Mouse (Mus musculus) forebrain, postnatal 0 days (tissue): ENCODE results near the gene Tnfaip1. TPM values are rescaled to one million over a fixed set of nuclear protein-coding genes. Genes with fewer than 3 reads are reported as not detected.

ENCODE experiments used
- ATAC-seq: fragments of 200-750 bp; cut with Nextera tagmentation; 2 replicates; pipeline ENCODE4 v1.8.0; 2017; ENCODE audit warnings: mild to moderate bottlenecking, moderate library complexity
- DNase-seq: peaks from one replicate; pipeline ENCODE4 v3.0.0-alpha.2; 2015
- H3K27ac ChIP-seq: fragments of 300-500 bp; sonication (generic); 2 replicates; pipeline ENCODE4 v1.5.1; 2014; ENCODE audit warnings: low read depth, mild to moderate bottlenecking, antibody characterized with exemption, low read length, moderate library complexity, mixed read lengths
- H3K27me3 ChIP-seq: fragments of 300-500 bp; sonication (generic); 2 replicates; pipeline ENCODE4 v1.6.1; 2014; ENCODE audit warnings: mild to moderate bottlenecking, low read length, mixed read lengths; ENCODE audit not compliant: insufficient read depth
- H3K36me3 ChIP-seq: fragments of 300-500 bp; sonication (generic); 2 replicates; pipeline ENCODE4 v1.6.1; 2014; ENCODE audit warnings: mild to moderate bottlenecking, moderate library complexity; ENCODE audit not compliant: insufficient read depth
- H3K4me1 ChIP-seq: fragments of 300-500 bp; sonication (generic); 2 replicates; pipeline ENCODE4 v1.6.1; 2014; ENCODE audit warnings: antibody characterized with exemption; ENCODE audit not compliant: insufficient read depth
- H3K4me2 ChIP-seq: fragments of 300-500 bp; sonication (generic); 2 replicates; pipeline ENCODE4 v1.6.1; 2014; ENCODE audit warnings: low read depth, mild to moderate bottlenecking, moderate library complexity
- H3K4me3 ChIP-seq: fragments of 300-500 bp; sonication (generic); 2 replicates; pipeline ENCODE4 v1.5.1; 2014; ENCODE audit warnings: low read depth, low read length, mixed read lengths
- H3K9ac ChIP-seq: fragments of 300-500 bp; sonication (generic); 2 replicates; pipeline ENCODE4 v1.6.1; 2014; ENCODE audit warnings: mild to moderate bottlenecking
- H3K9me3 ChIP-seq: fragments of 300-500 bp; sonication (generic); 2 replicates; pipeline ENCODE4 v1.6.1; 2016; ENCODE audit warnings: low read length
- CTCF ChIP-seq: sonication (generic); IDR thresholded peaks from 2 replicates; pipeline ENCODE4 v1.5.1; 2016; ENCODE audit warnings: antibody characterized with exemption, control low read depth, low read depth
- WGBS: fragments of 180-500 bp; shearing (Covaris S2); extraction: QIAGEN DNeasy Blood & Tissue Kit; methylation state at CpG from one replicate; pipeline ENCODE4 v1.1.7; 2014; 5-methylcytosine and 5-hydroxymethylcytosine counted together
- polyA plus RNA-seq: library from polyadenylated mRNA; unstranded; fragments of >200 nt; fragmentation: Nextera tagmentation; extraction: Ambion mirVana; gene quantifications from 2 replicates; pipeline ENCODE4 v1.2.1, GENCODE M21; 2015
- total RNA-seq: library from RNA; depleted of rRNA; stranded (reverse); fragments of >200 nt; gene quantifications from 2 replicates; pipeline ENCODE4 v1.2.3, GENCODE M21; 2014

The Tnfaip1 gene
- total and polyA plus RNA-seq, 2 experiments from 2014 or later = 42.7 to 66.3 TPM

DNA sequence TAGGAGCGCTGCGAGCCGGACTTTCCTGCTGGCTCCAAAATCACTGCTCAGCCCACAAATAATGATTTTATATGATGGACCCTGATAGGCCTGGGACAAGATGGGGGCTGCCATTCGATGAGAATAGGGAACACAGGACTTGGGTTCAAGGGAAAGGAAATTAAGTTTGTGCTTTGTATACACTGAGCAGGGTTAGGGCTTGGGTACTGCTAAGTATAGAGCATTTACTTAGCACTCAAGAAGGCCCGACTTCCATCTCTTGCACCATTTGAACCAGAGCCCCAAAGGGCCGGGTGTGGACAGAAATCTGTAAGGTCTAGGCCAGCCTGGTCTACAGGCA is 14.9 kb upstream of the Tnfaip1 start:
- 34% methylated on average over 6 of the region's 6 CpGs for WGBS
- TF ChIP-seq CTCF = no peak

DNA sequence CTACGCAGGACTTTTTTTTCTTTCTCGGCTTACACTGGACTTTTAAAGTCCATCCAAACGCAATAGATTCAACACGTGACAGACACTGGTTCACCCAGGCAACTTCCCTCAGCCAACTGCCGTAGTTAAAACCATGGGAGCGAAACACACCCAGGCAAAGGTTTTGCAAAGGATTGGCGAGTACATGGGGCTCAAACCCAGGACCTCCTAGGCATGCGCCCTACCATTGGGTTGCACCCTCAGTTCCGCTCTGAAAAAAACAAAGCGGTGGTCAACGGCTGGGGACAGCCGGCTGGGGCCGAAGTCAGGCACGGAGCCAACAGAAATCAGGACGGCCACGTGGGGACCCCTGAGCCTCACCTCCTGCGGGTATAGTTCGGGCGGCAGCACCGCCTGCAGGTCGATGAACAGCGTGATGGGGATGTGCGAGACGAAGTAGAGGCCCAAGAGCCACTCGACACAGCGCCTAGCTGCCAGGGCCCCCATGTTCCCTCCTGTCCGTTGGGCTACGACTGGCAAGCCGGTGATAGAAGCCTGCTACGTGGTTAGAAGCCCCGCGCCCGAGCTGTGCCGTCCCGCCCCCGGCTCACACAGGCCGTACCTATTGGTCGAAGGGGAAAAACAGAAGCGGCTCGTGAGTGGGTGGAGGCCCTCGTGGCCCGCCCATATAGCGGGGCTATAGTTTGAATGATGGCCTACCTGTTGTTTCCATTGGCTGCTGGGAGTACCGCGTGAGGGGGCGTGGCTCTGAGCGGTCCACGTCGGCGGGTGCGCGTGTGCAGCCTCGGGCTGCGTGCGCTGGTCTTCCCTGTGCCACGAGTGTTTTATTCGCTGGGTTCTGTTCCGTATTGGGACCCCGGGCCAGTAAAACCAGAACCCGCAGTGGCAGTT is 14.3 kb upstream of the Tnfaip1 start, which contains the start of gene Tmem97:
Gene Tmem97, minus strand, starts transcription at position 610 of the 891 bp plus-strand sequence.
- under 1% methylated on average over 60 of the region's 60 CpGs for WGBS
- DNase-seq = peak; percentile 98
- peak within 1 kb of the TSS; percentile 75 for H3K27ac ChIP-seq
- H3K4me3 ChIP-seq = peak within 1 kb of the TSS; percentile 59
- no peaks in the 10 kb centered on the region for H3K27me3 ChIP-seq
- peak; percentile 100 for ATAC-seq
- H3K36me3 ChIP-seq = no peaks in the 10 kb centered on the region
- H3K4me1 ChIP-seq = peaks cover 9% of the 10 kb centered on the region; the same call in 1 of the 2 replicates
- H3K9ac ChIP-seq = peak within 1 kb of the TSS; percentile 67
- peak within 1 kb of the TSS; percentile 69 for H3K4me2 ChIP-seq
- peak; percentile 48 for TF ChIP-seq CTCF
- no peaks in the 10 kb centered on the region for H3K9me3 ChIP-seq

More for the DNA sequence above, 14.9 kb upstream of the Tnfaip1 start:
- DNase-seq (no peak), ATAC-seq (peak; percentile 12)
- H3K36me3 ChIP-seq = no peaks in the 10 kb centered on the region
- H3K4me3 ChIP-seq = peak overlapping the region; percentile 59
- no peaks in the 10 kb centered on the region for H3K27me3 ChIP-seq
- peak overlapping the region; percentile 69 for H3K4me2 ChIP-seq
- peak overlapping the region; percentile 75 for H3K27ac ChIP-seq
- H3K9me3 ChIP-seq = no peaks in the 10 kb centered on the region
- peak overlapping the region; percentile 47 for H3K9ac ChIP-seq
- peaks cover 9% of the 10 kb centered on the region; the same call in 1 of the 2 replicates for H3K4me1 ChIP-seq

DNA sequence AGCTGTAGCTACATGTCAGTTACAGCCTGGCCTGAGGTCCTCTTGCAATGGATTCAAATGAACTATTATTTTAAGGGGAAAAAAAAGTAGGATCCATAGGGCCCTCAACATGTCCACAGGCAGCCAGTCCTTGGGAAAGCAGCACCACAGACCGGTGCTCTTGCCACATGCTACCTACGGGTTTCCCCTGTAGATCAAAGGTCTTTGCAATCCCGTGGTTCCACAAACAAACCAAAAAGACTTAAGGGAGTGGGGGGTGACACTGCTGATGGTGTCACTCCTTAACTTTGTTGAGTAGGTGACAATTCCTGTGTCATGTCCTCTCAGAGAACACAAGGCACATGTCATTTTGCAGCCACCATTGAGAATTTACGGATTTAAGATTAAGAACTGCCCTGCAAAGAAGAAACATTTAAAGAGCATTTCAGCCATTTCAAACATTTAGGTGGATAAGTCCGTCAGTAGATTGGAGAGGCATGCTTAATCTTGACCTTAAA is 13.4 kb upstream of the Tnfaip1 start:
- peak overlapping the region; percentile 67; the same call in 1 of the 2 replicates for H3K9ac ChIP-seq
- no peaks in the 10 kb centered on the region for H3K27me3 ChIP-seq
- WGBS = 17% methylated on average over 5 of the region's 5 CpGs
- H3K4me3 ChIP-seq = peak overlapping the region; percentile 59
- H3K9me3 ChIP-seq = no peaks in the 10 kb centered on the region
- no peak for TF ChIP-seq CTCF
- no peak overlapping the region for H3K27ac ChIP-seq
- ATAC-seq (no peak), DNase-seq (peak; percentile 13)
- peaks cover 9% of the 10 kb centered on the region; the same call in 1 of the 2 replicates for H3K4me1 ChIP-seq
- peak overlapping the region; percentile 69 for H3K4me2 ChIP-seq
- no peaks in the 10 kb centered on the region for H3K36me3 ChIP-seq

DNA sequence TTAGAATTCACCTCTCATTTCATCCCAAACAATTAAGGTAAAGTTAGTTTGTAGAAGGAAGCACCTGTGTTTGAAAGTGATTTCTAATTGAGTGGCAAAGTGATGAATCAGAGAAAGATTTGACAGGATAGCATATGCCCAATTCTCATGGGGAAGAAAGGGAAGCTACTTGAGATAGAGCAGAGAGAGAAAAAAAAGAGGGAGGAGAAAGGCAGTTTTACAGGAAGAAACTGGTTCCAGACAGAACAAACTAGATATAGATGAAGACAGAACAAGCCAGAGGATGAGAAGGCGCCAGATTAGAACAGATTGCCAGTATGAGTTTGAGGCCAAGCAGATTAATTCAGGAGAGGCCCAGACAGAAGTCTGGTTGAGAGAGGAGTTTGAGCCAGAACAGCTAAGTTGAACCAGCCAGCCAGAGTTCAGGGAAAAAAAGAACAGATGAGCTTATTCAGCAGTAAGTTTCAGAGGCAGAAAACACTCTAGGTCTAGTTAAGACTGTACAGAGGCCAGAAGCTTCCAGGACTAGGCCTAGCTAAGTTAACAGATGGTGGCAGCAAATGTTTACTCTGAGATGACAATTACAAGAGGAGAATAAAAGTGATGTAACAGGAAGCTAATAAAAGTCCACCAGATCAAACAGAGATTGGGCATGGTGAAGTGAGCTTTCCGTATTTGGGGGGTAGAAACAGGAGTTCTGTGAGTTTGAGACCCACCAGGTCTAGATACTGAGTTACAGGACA is 11.8 kb upstream of the Tnfaip1 start:
- ATAC-seq = no peak
- no peak overlapping the region for H3K4me3 ChIP-seq
- peak; percentile 23 for DNase-seq
- H3K9ac ChIP-seq = no peak overlapping the region
- H3K9me3 ChIP-seq = no peaks in the 10 kb centered on the region
- 82% methylated on average over 2 of the region's 2 CpGs for WGBS
- no peak for TF ChIP-seq CTCF
- H3K4me1 ChIP-seq = peaks cover 9% of the 10 kb centered on the region; the same call in 1 of the 2 replicates
- no peak overlapping the region for H3K4me2 ChIP-seq
- H3K36me3 ChIP-seq = peaks cover 11% of the 10 kb centered on the region; the same call in 1 of the 2 replicates
- no peak overlapping the region for H3K27ac ChIP-seq
- no peaks in the 10 kb centered on the region for H3K27me3 ChIP-seq

DNA sequence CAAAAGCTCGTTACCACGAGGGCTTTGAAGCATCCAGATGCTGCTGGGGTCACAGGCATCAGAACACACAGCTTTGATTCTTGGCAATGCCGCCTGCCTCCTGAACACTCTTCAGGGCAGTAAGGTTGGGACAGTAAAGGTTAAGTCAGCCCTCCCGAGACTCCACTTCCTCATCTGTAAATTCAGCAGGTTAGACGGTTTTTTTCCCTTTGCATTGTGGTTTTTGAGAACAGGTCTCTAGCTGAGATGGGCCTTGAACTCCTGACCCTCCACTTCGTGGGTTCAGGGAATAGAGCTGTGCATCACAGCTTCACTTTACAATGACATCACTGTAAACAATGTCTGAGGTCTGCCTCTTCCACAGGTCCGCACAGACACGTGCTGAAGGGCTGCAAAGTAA is 9.0 kb upstream of the Tnfaip1 start:
- H3K4me2 ChIP-seq = no peak overlapping the region
- H3K36me3 ChIP-seq = peaks cover 24% of the 10 kb centered on the region
- H3K4me1 ChIP-seq = 0 out of 2 replicates have a peak, but pooled peaks cover 6% of the 10 kb centered on the region
- ATAC-seq (no peak), DNase-seq (no peak)
- no peak overlapping the region for H3K4me3 ChIP-seq
- no peak overlapping the region for H3K9ac ChIP-seq
- WGBS = 67% methylated on average over 8 of the region's 8 CpGs
- H3K27ac ChIP-seq = no peak overlapping the region
- no peaks in the 10 kb centered on the region for H3K27me3 ChIP-seq
- H3K9me3 ChIP-seq = no peaks in the 10 kb centered on the region
- TF ChIP-seq CTCF = no peak

DNA sequence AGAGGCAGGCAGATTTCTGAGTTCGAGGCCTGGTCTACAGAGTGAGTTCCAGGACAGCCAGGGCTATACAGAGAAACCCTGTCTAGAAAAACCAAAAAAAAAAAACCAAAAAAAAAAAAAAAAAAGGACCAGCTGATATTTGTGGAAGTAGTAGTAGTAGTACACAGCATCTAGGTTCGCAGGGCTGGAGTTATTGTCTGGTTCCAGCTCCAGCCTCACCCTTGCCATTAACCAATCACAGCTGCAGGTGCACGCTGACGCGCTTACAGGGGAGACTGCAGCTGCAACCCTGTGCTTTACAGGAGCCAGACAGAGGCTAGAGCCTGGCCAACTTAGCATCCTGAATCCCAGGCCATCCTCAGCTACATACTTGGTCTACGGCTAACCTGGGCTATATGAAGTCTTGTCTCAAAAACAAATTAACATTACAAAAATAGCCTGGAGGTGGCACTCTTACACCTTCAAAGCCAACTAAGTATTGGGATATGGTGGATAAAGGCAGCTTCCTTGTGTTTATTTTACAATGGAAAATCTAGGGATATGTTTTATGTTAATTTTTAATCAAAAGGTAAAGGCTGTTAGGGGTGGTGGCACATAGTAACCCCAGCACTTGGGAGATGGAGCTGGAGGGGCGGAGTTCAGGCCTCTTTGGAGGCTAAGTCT is 8.4 kb upstream of the Tnfaip1 start:
- Histone ChIP-seq H3K27me3 (no peaks in the 10 kb centered on the region), H3K4me1 (0 out of 2 replicates have a peak, but pooled peaks cover 5% of the 10 kb centered on the region), H3K4me3 (no peak overlapping the region), H3K4me2 (no peak overlapping the region), H3K36me3 (peaks cover 28% of the 10 kb centered on the region), H3K27ac (no peak overlapping the region), H3K9me3 (no peaks in the 10 kb centered on the region), H3K9ac (no peak overlapping the region)
- peak; percentile 42 for TF ChIP-seq CTCF
- 92% methylated on average over 7 of the region's 7 CpGs for WGBS
- ATAC-seq = no peak; the same call in 1 of the 2 replicates
- DNase-seq = peak; percentile 35
